Mouse (Mus musculus): ENCODE measurements around the gene Cd86. TPM values are rescaled to one million over a fixed set of nuclear protein-coding genes. Genes with fewer than 3 reads are reported as not detected.

The Cd86 gene
- polyA plus RNA-seq, 1 experiment from 2014 or later = 1.2 TPM

- no peak overlapping the region for H3K4me3 ChIP-seq
These were observed 14.6 kb downstream of the Cd86 start for GRCm38 (mm10) chr16:36651174-36651766.

GRCm38 (mm10) chr16:36650511-36650910 is 15.4 kb downstream of the Cd86 start:
- Histone ChIP-seq H3K9me3 (no peaks in the 10 kb centered on the region), H3K4me1 (no peaks in the 10 kb centered on the region), H3K36me3 (no peaks in the 10 kb centered on the region), H3K27ac (no peak overlapping the region), H3K9ac (no peak overlapping the region), H3K27me3 (replicated peaks) (no peaks in the 10 kb centered on the region), H3K4me3 (no peak overlapping the region), H3K4me2 (replicated peaks) (no peak overlapping the region)
- ATAC-seq (ENCODE audit: low FRiP score, low read depth) = no peak
- 90% methylated on average over 4 of the region's 4 CpGs for WGBS

More at GRCm38 (mm10) chr16:36651174-36651766, 14.6 kb downstream of the Cd86 start:
- Histone ChIP-seq H3K4me2 (replicated peaks) (no peak overlapping the region), H3K27ac (no peak overlapping the region), H3K9me3 (no peaks in the 10 kb centered on the region), H3K27me3 (replicated peaks) (no peaks in the 10 kb centered on the region), H3K4me1 (no peaks in the 10 kb centered on the region), H3K36me3 (no peaks in the 10 kb centered on the region), H3K9ac (no peak overlapping the region)
- ATAC-seq (ENCODE audit: low FRiP score, low read depth) = no peak
- WGBS = 70% methylated on average over 6 of the region's 6 CpGs

- WGBS = 21% methylated on average over 3 of the region's 3 CpGs
These were observed 16.6 kb downstream of the Cd86 start for GRCm38 (mm10) chr16:36649304-36649703.

GRCm38 (mm10) chr16:36645124-36645523 is 20.8 kb downstream of the Cd86 start:
- no peaks in the 10 kb centered on the region for H3K27me3 ChIP-seq (replicated peaks)
- H3K4me1 ChIP-seq = no peaks in the 10 kb centered on the region
- no peak overlapping the region for H3K4me2 ChIP-seq (replicated peaks)
- WGBS = 88% methylated on average over 6 of the region's 6 CpGs
- H3K36me3 ChIP-seq = no peaks in the 10 kb centered on the region
- no peaks in the 10 kb centered on the region for H3K9me3 ChIP-seq
- no peak overlapping the region for H3K4me3 ChIP-seq
- no peak for ATAC-seq (ENCODE audit: low FRiP score, low read depth)
- H3K27ac ChIP-seq = no peak overlapping the region
- no peak overlapping the region for H3K9ac ChIP-seq

More at GRCm38 (mm10) chr16:36649304-36649703, 16.6 kb downstream of the Cd86 start:
- H3K27me3 ChIP-seq (replicated peaks) = no peaks in the 10 kb centered on the region
- no peak overlapping the region for H3K4me2 ChIP-seq (replicated peaks)
- no peak overlapping the region for H3K9ac ChIP-seq
- no peak for ATAC-seq (ENCODE audit: low FRiP score, low read depth)
- H3K36me3 ChIP-seq = no peaks in the 10 kb centered on the region
- no peak overlapping the region for H3K27ac ChIP-seq
- H3K4me3 ChIP-seq = no peak overlapping the region
- no peaks in the 10 kb centered on the region for H3K9me3 ChIP-seq
- no peaks in the 10 kb centered on the region for H3K4me1 ChIP-seq

- H3K4me1 ChIP-seq = no peaks in the 10 kb centered on the region
- no peaks in the 10 kb centered on the region for H3K36me3 ChIP-seq
- no peak overlapping the region for H3K4me3 ChIP-seq
- no peak overlapping the region for H3K27ac ChIP-seq
- H3K9ac ChIP-seq = no peak overlapping the region
- no peaks in the 10 kb centered on the region for H3K27me3 ChIP-seq (replicated peaks)
- WGBS = 73% methylated on average over 5 of the region's 5 CpGs
- H3K4me2 ChIP-seq (replicated peaks) = no peak overlapping the region
- no peaks in the 10 kb centered on the region for H3K9me3 ChIP-seq
- ATAC-seq (ENCODE audit: low FRiP score, low read depth) = no peak
These were observed 23.2 kb downstream of the Cd86 start for GRCm38 (mm10) chr16:36642696-36643046.

- Histone ChIP-seq H3K4me1 (no peaks in the 10 kb centered on the region), H3K27ac (no peak overlapping the region), H3K36me3 (no peaks in the 10 kb centered on the region), H3K4me2 (replicated peaks) (no peak overlapping the region), H3K4me3 (no peak overlapping the region), H3K9me3 (no peaks in the 10 kb centered on the region), H3K27me3 (replicated peaks) (no peaks in the 10 kb centered on the region), H3K9ac (no peak overlapping the region)
- ATAC-seq (ENCODE audit: low FRiP score, low read depth) = no peak
- WGBS = 85% methylated on average over 14 of the region's 14 CpGs
These were observed 23.8 kb downstream of the Cd86 start for GRCm38 (mm10) chr16:36641830-36642695.

- Histone ChIP-seq H3K4me3 (no peak overlapping the region), H3K4me1 (no peaks in the 10 kb centered on the region), H3K4me2 (replicated peaks) (no peak overlapping the region), H3K27ac (no peak overlapping the region), H3K9me3 (no peaks in the 10 kb centered on the region), H3K9ac (no peak overlapping the region), H3K36me3 (no peaks in the 10 kb centered on the region), H3K27me3 (replicated peaks) (no peaks in the 10 kb centered on the region)
- ATAC-seq (ENCODE audit: low FRiP score, low read depth) = no peak
- WGBS = 65% methylated on average over 5 of the region's 5 CpGs
These were observed 24.9 kb downstream of the Cd86 start for GRCm38 (mm10) chr16:36640993-36641392.

- Histone ChIP-seq H3K36me3 (no peaks in the 10 kb centered on the region), H3K27me3 (replicated peaks) (no peaks in the 10 kb centered on the region), H3K27ac (no peak overlapping the region), H3K4me1 (no peaks in the 10 kb centered on the region), H3K4me3 (no peak overlapping the region), H3K9ac (no peak overlapping the region), H3K9me3 (no peaks in the 10 kb centered on the region), H3K4me2 (replicated peaks) (no peak overlapping the region)
- ATAC-seq (ENCODE audit: low FRiP score, low read depth) = no peak
- WGBS = 90% methylated on average over 16 of the region's 16 CpGs
These were observed 25.9 kb downstream of the Cd86 start for GRCm38 (mm10) chr16:36639812-36640504.

- no peaks in the 10 kb centered on the region for H3K4me1 ChIP-seq
- no peak overlapping the region for H3K4me3 ChIP-seq
- no peak for ATAC-seq (ENCODE audit: low FRiP score, low read depth)
- H3K9me3 ChIP-seq = no peaks in the 10 kb centered on the region
- no peak overlapping the region for H3K9ac ChIP-seq
- H3K36me3 ChIP-seq = no peaks in the 10 kb centered on the region
- no peak overlapping the region for H3K27ac ChIP-seq
- H3K27me3 ChIP-seq (replicated peaks) = no peaks in the 10 kb centered on the region
- H3K4me2 ChIP-seq (replicated peaks) = no peak overlapping the region
- WGBS = 75% methylated on average over 4 of the region's 4 CpGs
These were observed 29.1 kb downstream of the Cd86 start for GRCm38 (mm10) chr16:36636800-36637199.

- Histone ChIP-seq H3K9me3 (no peaks in the 10 kb centered on the region), H3K4me1 (no peaks in the 10 kb centered on the region), H3K27me3 (replicated peaks) (no peaks in the 10 kb centered on the region), H3K4me2 (replicated peaks) (no peak overlapping the region), H3K4me3 (no peak overlapping the region), H3K36me3 (no peaks in the 10 kb centered on the region), H3K27ac (no peak overlapping the region), H3K9ac (no peak overlapping the region)
- ATAC-seq (ENCODE audit: low FRiP score, low read depth) = no peak
- 90% methylated on average over 23 of the region's 23 CpGs for WGBS
These were observed 30.7 kb downstream of the Cd86 start for GRCm38 (mm10) chr16:36634971-36635710.

- H3K4me1 ChIP-seq = no peaks in the 10 kb centered on the region
- no peak for ATAC-seq (ENCODE audit: low FRiP score, low read depth)
- no peak overlapping the region for H3K27ac ChIP-seq
- H3K9me3 ChIP-seq = no peaks in the 10 kb centered on the region
- no peak overlapping the region for H3K4me3 ChIP-seq
- H3K27me3 ChIP-seq (replicated peaks) = no peaks in the 10 kb centered on the region
- H3K4me2 ChIP-seq (replicated peaks) = no peak overlapping the region
- no peak overlapping the region for H3K9ac ChIP-seq
- WGBS = 89% methylated on average over 2 of the region's 2 CpGs
- H3K36me3 ChIP-seq = no peaks in the 10 kb centered on the region
These were observed 31.5 kb downstream of the Cd86 start for GRCm38 (mm10) chr16:36634421-36634820.

GRCm38 (mm10) chr16:36632229-36632628 is 33.7 kb downstream of the Cd86 start:
- ATAC-seq (ENCODE audit: low FRiP score, low read depth) = no peak
- 92% methylated on average over 8 of the region's 8 CpGs for WGBS
- no peaks in the 10 kb centered on the region for H3K9me3 ChIP-seq
- no peak overlapping the region for H3K4me2 ChIP-seq (replicated peaks)
- no peak overlapping the region for H3K4me3 ChIP-seq
- no peaks in the 10 kb centered on the region for H3K36me3 ChIP-seq
- no peak overlapping the region for H3K9ac ChIP-seq
- no peaks in the 10 kb centered on the region for H3K4me1 ChIP-seq
- no peak overlapping the region for H3K27ac ChIP-seq
- H3K27me3 ChIP-seq (replicated peaks) = no peaks in the 10 kb centered on the region

Data from neural tube, embryonic 12.5 days (tissue).